Comparison of ENCODE assay signal across 20 mouse cellular contexts in the genomic region with DNA sequence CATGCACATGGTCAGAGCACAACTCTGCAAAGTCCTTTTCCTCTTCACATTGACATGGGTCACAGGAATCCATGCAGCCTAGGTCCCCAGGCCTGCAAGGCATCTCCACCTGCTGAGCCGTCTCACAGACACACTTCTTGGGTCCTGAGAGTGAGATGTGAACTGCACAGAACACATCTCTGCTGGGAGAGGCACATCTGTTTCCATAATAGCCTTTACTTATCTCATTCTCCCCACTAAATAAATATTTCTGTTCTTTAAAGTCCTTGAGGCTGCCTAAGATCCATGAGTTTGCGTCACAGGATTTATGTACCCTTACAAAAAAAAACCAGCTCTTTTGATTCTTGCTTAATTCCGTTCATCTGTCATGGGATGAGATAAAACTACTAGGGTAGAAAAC.
DNase-seq lines count a peak whose midpoint lies in the region; ATAC-seq lines count a peak whose summit lies in the region.
"Had no signal": no experiment of that assay in that cellular context is flagged by ENCODE, and none has a peak within 500 bp of the region (broad histone marks: within the 10 kb centered on the region; RNA-seq: fewer than 3 reads in every experiment).

No protein-coding gene starts in this region.

- 18% methylated on average over 3 of the region's 3 CpGs for WGBS in lung, embryonic 16.5 days
- WGBS in midbrain, embryonic 16.5 days = 10% methylated on average over 3 of the region's 3 CpGs
- WGBS in midbrain, embryonic 10.5 days = 50% methylated on average over 3 of the region's 3 CpGs

- 0 out of 2 replicates have a peak, but pooled peaks cover 8% of the 10 kb centered on the region for H3K4me1 ChIP-seq in lung, embryonic 16.5 days (replicated peaks; ENCODE audit: control insufficient read depth, insufficient read depth, low read length)
- peaks cover 6% of the 10 kb centered on the region; the same call in 1 of the 2 replicates for H3K4me1 ChIP-seq in midbrain, embryonic 16.5 days (ENCODE audit: control insufficient read depth, insufficient read depth, low read length)
- peaks cover 21% of the 10 kb centered on the region for H3K4me1 ChIP-seq in midbrain, embryonic 10.5 days
- H3K4me1 ChIP-seq: heart, embryonic 15.5 days had no signal

- intact Hi-C loops in heart, postnatal 14 days (cut with DNase I) = no loop called here

- no peaks in the 10 kb centered on the region for H3K36me3 ChIP-seq in lung, embryonic 16.5 days (ENCODE audit: control insufficient read depth, insufficient read depth, low read length)
- H3K36me3 ChIP-seq in midbrain, embryonic 16.5 days (ENCODE audit: control insufficient read depth, insufficient read depth, low read length) = no peaks in the 10 kb centered on the region
- H3K36me3 ChIP-seq in midbrain, embryonic 10.5 days = no peaks in the 10 kb centered on the region
- H3K36me3 ChIP-seq: embryonic facial prominence, embryonic 10.5 days; forebrain, embryonic 15.5 days; heart, embryonic 15.5 days; hindbrain, embryonic 10.5 days had no signal

- H3K4me3 ChIP-seq in lung, embryonic 16.5 days (ENCODE audit: low read length) = no peak overlapping the region
- H3K4me3 ChIP-seq in midbrain, embryonic 16.5 days (ENCODE audit: low read depth, low read length) = no peak overlapping the region
- H3K4me3 ChIP-seq in midbrain, embryonic 10.5 days = no peak overlapping the region
- H3K4me3 ChIP-seq: embryonic facial prominence, embryonic 10.5 days; forebrain, embryonic 15.5 days; heart, adult 2 months; heart, embryonic 15.5 days; hindbrain, embryonic 10.5 days had no signal

- no peak overlapping the region for H3K4me2 ChIP-seq in lung, embryonic 16.5 days (ENCODE audit: low read depth, low read length)
- no peak overlapping the region for H3K4me2 ChIP-seq in midbrain, embryonic 16.5 days (ENCODE audit: low read length)
- H3K4me2 ChIP-seq: forebrain, embryonic 15.5 days; heart, embryonic 11.5 days; heart, embryonic 15.5 days; hindbrain, embryonic 14.5 days had no signal

- no peak overlapping the region for H3K9ac ChIP-seq in lung, embryonic 16.5 days (ENCODE audit: low read length)
- H3K9ac ChIP-seq in midbrain, embryonic 16.5 days (ENCODE audit: low read depth, low read length) = no peak overlapping the region
- H3K9ac ChIP-seq: forebrain, embryonic 15.5 days; heart, embryonic 15.5 days; hindbrain, embryonic 14.5 days had no signal

- H3K27ac ChIP-seq in lung, embryonic 16.5 days (ENCODE audit: low read length) = no peak overlapping the region
- no peak overlapping the region for H3K27ac ChIP-seq in midbrain, embryonic 16.5 days (ENCODE audit: low read length)
- no peak overlapping the region; the same call in 1 of the 2 replicates for H3K27ac ChIP-seq in midbrain, embryonic 10.5 days (replicated peaks)
- H3K27ac ChIP-seq: embryonic facial prominence, embryonic 10.5 days; forebrain, embryonic 15.5 days; heart, adult 2 months; heart, embryonic 15.5 days; hindbrain, embryonic 10.5 days; hindbrain, embryonic 14.5 days had no signal

- peak; percentile 9 for DNase-seq in heart, adult 11 months
- no peak for DNase-seq in heart, postnatal 14 days
- no peak for DNase-seq in lung, postnatal 10 days
- no peak for DNase-seq in midbrain, embryonic 10.5 days (ENCODE audit: low spot score)
- DNase-seq in urinary bladder, postnatal 14 days (ENCODE audit: low spot score) = no peak
- DNase-seq: adrenal gland, postnatal 14 days; cerebellum, adult 18-20 months; cerebellum, adult 9-11 months; cerebellum, postnatal 36 days; gastrocnemius, postnatal 10 days; heart, adult 2 months had no signal

- 0 out of 2 replicates have a peak, but pooled peaks have one; percentile 28 for ATAC-seq in lung, embryonic 16.5 days (ENCODE audit: low read depth)
- ATAC-seq in midbrain, embryonic 16.5 days = peak; percentile 21; the same call in 1 of the 2 replicates
- ATAC-seq: forebrain, embryonic 15.5 days had no signal

- H3K27me3 ChIP-seq in lung, embryonic 16.5 days (ENCODE audit: control insufficient read depth, insufficient read depth, low read depth, low read length) = no peaks in the 10 kb centered on the region
- no peaks in the 10 kb centered on the region for H3K27me3 ChIP-seq in midbrain, embryonic 16.5 days (ENCODE audit: control insufficient read depth, insufficient read depth, low read depth, low read length)
- no peaks in the 10 kb centered on the region for H3K27me3 ChIP-seq in midbrain, embryonic 10.5 days (ENCODE audit: low read depth, poor library complexity, severe bottlenecking)
- H3K27me3 ChIP-seq: CH12.LX; forebrain, embryonic 15.5 days; heart, embryonic 15.5 days had no signal

- H3K9me3 ChIP-seq in lung, embryonic 16.5 days (ENCODE audit: control insufficient read depth, low read length) = no peaks in the 10 kb centered on the region
- H3K9me3 ChIP-seq in midbrain, embryonic 16.5 days (replicated peaks; ENCODE audit: control insufficient read depth, low read length, poor library complexity, severe bottlenecking) = no peaks in the 10 kb centered on the region
- no peaks in the 10 kb centered on the region for H3K9me3 ChIP-seq in midbrain, embryonic 10.5 days (replicated peaks)
- H3K9me3 ChIP-seq: embryonic facial prominence, embryonic 10.5 days; forebrain, embryonic 15.5 days; heart, embryonic 15.5 days; hindbrain, embryonic 10.5 days had no signal
